Mouse (Mus musculus) cerebellum, adult 9-11 months (tissue): Measurements from ENCODE around the gene Npas3.
A peak's percentile ranks its signal among the peaks of the same experiment; 100 is the strongest.
"Not testable (repeated sequence)": the region's sequence is repeated elsewhere in the genome, so short reads cannot be mapped to it uniquely, and the experiment has no call there.

Source experiments
- DNase-seq: peaks from one replicate; pipeline ENCODE4 v3.0.0; 2022

Npas3 gene

GRCm38 (mm10) chr12:53248101-53248727, at the start of gene Npas3:
Npas3 (plus strand) TSS chr12:53248677.
- peak; percentile 31 for DNase-seq

GRCm38 (mm10) chr12:53217141-53217540, 31.3 kb upstream of the Npas3 start:
- DNase-seq = no peak

DNA sequence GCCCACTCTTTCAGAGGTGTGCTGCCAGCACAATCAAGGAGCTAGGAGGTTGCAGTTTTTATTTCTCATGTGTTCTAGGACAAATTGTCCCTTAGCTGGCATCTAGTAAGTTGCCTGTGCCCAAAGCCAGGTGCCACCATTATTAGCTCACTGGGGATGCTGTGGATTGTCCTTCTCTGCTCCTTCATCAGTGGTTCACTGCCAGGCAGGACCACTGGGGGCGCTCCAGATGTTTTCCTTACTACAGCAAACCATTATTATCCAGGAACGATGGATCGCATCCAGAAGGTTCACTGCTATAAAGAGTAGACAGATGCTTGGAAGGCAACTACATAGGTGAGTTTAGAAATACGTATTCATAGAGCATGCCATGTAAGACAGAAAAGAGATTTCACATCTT, 25.7 kb upstream of the Npas3 start:
- DNase-seq = no peak

DNA sequence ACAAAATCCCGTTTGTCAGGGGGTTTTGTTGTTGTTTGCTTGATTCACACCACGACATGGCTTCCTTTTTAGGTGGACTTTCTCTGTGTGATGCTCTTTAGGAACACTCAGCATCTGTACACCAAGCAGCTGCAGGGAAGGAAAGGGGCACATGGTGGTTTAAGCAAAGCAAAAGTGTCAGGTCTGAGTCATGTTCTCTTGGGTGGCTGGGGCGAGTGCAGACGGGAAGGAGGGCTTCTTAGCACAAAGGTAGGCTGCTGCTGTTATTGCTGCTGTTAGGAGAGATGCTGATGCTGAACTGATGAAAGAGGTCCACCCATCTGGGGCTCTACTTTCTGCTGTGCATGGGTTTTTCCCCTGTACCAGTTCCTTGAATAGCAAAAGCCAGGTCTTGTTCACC, 21.1 kb upstream of the Npas3 start:
- DNase-seq = no peak

GRCm38 (mm10) chr12:53229419-53229818, 19.1 kb upstream of the Npas3 start:
- DNase-seq = no peak

GRCm38 (mm10) chr12:53246181-53246580, 2.3 kb upstream of the Npas3 start:
- no peak for DNase-seq

DNA sequence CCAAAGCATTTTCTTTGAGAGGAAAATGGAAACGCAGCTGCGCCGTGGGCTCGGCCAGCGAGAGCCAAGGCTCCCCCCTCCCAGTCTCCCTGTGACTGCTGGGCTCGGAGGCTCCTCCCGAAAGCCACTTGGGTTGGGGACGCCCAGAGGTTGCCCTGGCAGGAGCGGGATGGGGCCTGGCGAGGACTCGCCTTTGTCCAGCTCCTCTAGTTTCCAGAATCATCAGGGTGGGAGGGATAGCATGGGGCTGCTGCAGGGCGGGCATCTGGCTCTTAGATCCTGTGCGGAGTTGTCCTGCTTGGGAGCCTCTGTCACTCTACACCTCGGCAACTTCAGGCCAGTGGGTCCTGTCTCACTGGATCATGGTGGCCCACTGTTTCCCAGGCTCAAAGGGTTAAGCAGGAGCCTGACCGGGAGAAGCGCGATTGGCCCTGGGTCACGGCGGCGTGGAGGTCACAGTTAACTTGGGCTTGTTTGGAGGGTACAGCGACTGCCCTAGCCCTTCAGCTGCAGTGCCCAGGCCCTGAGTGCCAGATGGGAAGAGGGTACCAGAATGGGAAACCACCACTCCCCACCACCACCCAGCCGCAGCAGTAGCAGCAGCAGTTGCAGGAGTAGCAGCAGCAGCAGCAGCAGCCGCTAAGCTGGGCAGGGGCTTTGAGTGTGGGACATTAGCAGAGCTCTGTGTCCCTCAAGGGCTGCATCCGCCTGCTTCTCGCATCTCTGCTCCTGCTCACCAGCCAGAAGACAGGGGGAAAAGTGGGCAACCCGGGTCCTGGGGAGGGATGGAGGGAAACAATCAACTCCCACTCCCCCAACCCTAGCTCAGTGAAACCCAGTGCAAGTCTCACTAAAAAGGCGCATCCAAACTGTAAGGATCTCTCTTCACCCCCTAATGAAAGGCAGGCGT, 1.6 kb upstream of the Npas3 start:
- DNase-seq = peak; percentile 17

DNA sequence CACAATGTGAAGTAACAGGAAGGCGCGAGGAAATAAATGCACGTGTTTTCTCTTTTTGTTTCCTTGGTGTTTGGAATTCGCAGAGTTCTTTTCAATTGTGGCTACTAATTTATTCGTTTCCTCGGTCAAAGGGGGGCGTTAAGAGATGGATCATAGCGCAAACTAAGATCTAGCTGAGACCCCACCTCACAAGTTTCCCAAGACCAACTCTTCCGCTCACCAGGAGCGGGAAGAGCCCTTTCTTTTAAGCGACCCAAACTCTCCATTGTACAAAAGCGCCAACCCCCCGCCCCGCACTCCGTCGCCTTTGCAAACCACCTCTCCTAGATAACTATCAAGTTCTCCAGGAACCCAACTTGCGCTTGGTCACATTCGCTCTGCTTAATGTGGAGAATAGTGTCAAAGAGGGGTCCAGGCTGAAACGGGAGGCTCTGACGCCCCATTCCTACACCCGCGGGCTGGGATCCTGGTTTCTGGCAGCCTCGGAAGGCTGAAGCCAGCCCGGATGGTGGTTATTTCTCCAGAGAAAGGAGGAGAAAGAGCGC, 914 bp upstream of the Npas3 start:
- no peak for DNase-seq

DNA sequence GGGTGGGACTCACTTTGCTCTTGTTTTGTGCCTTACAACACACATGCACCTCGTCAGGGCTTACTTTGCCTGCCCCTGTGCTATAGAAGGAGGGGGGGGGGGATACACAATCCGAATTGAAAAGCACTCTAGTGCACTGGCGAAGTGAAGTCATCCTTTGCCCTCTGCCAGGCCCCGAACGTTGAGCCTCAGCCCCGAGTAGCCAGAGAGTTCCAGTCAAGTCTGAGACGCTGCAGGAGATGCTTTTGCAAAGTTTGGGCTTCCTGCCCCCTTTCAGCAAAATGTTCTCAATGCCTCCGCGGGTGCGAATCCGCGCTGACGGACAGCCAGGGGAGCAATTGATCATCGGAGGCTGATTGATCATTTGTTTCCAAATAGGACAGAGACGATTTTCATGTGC, 319 bp downstream of the Npas3 start:
- DNase-seq = peak; percentile 8

DNA sequence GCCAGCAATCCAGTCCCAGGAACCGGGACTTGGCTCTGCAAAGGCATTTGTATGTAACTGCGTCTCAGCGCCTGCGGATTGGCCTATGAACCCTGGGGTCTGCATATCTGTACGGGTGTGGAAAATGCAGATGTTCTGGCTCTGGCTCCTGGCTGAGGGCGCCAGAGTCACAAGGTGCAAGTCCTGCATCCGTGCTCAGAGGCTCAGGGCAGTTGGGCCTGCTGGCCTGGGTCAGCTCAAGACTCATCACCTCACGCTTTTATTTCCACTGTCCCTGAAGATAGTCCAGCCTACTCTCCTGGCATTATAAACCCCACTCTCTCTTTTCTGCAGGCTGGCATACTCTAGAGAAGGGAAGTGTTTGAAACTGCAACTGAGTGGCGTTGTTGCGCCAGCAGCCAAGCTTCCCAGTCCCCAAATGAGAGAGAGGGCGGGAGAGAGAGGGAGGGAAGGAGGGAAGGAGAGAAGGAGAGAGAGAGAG, 3.3 kb downstream of the Npas3 start:
- DNase-seq = peak; percentile 9

GRCm38 (mm10) chr12:53252213-53252571, 3.7 kb downstream of the Npas3 start:
- peak; percentile 13 for DNase-seq

DNA sequence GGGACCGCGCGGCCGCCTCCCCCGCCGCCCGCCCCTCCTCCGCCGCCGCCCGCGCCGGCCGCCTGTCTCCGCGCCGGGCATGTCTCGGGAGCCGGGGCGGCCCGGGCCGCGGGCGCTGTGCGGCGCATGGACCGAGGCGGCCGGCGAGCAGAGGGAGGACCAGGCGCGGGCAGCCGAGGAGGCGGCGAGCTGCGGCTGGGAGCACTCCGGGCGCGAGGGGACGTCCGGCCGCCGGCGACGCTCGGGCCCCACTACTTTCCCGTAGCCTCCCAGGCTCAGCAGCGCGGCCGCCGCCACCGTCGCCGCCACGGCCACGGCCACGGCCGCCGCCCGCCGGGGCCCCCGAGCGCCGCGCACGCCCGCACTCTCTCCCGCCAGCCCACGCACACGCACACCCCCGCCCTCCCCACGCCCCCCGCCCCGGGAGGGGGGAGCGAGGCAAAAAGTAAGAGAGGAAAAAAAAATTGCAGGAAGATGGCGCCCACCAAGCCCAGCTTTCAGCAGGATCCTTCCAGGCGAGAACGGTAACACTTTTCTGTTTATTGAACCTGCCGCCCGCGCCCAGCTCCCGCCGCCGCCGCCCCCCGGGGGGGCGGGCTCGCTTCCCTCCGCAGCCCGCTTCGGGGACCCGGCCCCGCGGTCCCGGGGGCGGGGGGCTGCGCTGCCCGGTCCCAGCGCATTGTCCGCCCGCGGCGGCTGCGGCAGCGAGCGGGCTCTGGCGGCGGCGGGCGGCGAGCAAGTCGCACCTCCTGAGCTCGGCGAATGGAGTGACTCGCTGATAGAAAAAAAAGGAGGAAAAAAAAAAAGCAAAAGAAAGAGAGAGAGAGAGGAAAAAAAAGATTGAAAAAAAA, 4.3 kb downstream of the Npas3 start:
- peak; percentile 10 for DNase-seq

DNA sequence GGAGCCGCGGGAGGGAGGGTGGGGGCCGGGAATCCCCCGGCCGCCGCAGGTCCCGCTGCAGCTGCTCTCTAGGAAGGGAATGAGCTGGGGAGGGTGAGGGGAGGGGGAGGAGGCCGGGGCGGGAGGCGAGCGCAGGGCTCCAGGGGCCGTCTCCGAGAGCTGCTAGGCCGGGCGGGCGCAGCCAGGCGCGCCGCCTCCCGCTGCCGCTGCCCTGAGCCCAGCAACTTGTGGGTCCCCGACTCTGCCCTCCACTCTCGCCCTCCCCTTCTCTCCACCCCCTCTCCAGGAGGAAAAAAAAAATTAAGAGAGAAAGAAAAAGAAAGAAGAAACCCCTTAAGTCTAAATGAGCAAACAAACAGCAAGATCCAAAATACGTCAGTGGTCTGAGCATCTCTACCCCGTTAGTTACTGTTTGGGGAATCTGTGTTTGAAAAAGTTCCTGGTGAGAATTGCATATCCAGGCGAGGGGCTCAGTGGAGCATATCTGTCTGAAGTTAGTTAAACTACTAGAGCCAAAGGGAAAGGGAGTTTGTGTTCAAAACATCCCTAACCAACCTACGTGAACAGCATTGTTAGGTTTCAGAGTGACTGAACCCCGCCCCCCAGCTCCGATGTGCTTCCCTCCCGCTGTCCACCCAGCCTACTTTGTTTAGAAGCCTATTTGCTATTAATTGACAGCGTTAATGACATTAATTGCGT, 5.1 kb downstream of the Npas3 start:
- DNase-seq = peak; percentile 13

DNA sequence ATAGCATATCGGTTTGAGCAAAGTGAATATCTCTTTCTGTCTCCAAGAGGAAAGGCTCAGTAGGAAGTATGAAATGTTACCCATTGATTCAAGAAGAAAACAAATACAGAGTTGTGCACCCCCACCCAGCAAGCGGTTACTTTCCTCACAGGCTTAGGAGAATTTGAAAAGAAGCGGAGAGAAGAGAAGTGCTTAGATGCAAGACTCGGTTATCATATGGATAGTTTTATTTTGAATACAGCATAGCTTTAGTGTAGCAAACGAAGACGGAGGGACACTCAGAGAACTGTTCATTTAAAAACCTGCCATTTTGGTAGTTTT, 5.6 kb downstream of the Npas3 start:
- no peak for DNase-seq

DNA sequence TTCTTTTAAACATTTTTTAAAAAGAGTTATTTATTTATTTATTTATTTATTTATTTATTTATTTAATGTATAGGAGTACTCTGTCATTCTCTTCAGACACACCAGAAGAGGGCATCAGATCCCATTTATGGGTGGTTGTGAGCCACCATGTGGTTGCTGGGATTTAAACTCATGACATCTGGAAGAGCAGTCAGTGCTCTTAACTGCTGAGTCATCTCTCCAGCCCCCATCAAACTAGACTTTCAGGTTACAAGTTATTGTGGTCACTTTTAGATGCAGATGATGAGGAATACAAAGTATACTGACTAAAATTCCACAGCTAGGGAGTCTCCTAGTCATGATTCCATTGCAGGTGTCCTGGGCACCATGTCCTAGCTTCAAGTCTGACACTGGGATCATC, 26.0 kb downstream of the Npas3 start:
- DNase-seq = not testable (repeated sequence)

DNA sequence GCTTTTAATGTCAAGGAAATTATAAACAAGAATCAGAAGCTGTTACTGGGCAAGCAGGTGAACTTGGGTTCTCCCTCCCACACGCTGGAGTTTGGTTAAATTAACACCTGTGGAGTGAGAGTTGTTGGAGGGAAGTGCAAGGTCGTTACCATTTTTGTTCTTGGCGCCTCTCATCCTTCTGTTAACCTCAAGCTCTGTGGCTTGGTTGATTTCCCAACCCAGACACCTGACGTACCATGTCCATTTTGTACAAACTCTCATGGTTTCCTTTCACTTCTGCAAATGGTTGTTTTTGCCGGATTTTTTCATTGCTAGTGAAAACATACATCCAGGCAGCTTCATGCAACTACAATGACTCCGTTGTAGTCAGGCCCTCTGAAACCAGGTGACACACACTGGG, 28.9 kb downstream of the Npas3 start:
- DNase-seq = no peak

DNA sequence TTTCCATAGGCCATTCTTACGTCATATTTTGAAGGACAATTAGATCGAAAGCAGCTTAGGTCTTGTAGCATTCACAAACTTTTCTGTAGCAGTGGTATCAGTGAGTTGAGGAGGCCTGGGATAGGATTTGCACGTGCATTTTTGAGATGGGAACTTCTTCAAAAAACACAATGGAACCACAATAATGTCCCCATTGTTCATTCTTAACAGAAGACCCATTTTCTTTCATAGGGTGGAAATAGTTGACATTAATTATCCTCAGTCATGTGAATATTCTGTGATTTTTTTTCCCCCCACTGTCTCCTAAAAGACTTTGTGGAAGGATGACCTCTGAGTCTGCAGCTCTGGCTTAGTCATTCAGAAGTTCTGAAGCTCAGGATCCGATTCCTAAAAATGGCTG, 41.9 kb downstream of the Npas3 start:
- no peak for DNase-seq

DNA sequence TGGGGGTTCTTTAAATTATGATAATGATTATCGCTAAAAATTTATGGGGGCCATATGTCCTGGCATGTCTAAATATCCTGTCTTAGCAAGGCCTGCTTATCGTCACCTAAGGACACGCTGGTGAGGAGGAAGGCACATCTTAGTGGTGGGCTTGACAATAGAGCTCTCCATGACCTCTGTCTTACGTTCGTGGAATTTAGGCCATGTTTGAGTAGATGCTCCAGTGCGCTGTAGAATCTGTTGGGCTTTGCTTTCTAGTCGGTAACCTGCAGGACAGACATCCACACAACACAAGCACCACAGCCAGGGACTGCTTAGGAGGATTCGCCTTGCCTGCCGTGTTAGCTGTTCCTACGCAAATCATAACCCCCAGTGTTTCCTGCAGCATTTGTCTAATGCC, 42.4 kb downstream of the Npas3 start:
- no peak for DNase-seq

DNA sequence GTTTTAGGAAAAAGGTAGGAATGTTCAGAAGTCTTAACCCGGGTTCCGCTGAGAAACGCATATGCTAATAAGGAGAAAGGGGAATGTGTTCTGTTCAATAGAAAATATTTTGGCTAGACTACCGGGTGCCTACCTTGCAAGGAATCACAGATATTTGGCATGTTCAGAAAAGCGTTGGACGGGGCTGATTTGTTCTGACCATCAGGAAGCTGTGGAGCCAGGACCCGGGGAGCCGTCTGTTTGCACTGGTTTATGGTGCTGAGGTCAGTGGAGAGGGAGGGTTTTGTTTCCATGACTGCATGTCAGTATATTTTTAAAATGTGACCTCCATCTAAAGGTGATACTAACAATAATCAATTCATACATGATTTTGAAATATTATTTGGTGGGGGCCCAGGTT, 43.5 kb downstream of the Npas3 start:
- no peak for DNase-seq

DNA sequence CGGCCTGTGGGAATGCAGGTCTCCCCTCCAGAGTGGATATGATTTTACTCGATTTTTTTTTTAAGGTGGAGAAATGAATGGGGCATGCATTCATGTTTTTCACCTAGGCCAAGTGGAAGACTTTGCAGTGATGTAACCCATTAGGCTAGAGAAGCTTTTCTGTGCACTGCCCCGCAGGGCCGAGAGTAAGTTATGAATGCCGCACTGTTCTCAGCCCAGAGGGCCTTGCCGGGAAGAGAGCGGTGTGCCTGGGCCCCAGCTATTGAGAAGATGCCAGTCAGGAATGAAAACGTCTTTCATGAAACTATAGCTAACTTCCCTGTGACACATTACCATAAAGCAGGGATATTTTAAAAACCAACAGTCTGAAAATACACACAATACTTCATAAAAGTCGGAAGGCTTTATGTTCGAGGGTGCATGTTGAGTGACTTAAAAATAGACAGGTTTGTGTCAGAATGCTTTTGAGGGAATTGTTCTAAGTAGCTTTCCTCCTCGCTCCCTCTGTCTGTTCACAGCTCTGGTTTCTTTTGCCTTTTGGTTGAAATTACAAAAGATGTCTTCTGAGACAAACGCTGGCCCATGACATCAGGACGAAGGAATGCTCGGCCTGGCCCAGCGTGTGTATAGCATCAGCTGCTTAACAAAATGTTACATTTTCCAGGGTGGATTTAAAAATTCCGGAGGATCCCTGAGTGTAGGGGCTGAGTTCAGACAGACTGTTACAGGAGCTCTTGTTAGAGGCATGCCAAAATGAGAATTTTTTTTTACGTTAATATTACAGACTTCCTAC, 44.2 kb downstream of the Npas3 start:
- peak; percentile 18 for DNase-seq

GRCm38 (mm10) chr12:53294011-53294410, 45.5 kb downstream of the Npas3 start:
- no peak for DNase-seq

GRCm38 (mm10) chr12:53295747-53296146, 47.3 kb downstream of the Npas3 start:
- no peak for DNase-seq
